Comparison of ENCODE assay signal across 8 mouse cellular contexts in the genomic region with DNA sequence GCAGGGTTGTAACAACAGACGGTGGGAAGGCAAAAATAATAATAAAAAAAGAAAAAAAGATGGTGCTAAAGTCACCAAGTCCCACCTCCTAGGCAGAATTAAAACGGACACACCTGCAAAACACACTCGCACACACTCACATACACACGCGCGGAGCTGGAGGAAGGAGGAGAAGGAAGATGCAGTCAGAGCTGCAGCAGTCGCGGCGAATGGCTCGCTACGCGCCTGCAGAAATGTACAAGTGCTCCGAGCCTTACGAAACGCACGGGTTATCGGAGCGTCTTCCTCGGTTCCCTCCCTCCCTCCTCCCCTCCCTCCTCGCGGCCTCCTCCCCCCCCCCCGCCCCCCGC.
DNase-seq lines count a peak whose midpoint lies in the region; ATAC-seq and TF ChIP-seq lines count a peak whose summit lies in the region.

No protein-coding gene starts in this region.

- no peaks in the 10 kb centered on the region for H3K9me3 ChIP-seq in kidney, embryonic 15.5 days (replicated peaks)
- H3K9me3 ChIP-seq in forebrain, embryonic 13.5 days (replicated peaks): no peaks in the 10 kb centered on the region
- no peaks in the 10 kb centered on the region for H3K9me3 ChIP-seq in midbrain, postnatal 0 days (ENCODE audit: low read length)

- no peak for TF ChIP-seq CTCF in brain, embryonic 14.5 days (IDR thresholded peaks at IDR 0.05; ENCODE audit: borderline replicate concordance, extremely low read depth, insufficient read depth, insufficient read length)
- TF ChIP-seq CTCF in midbrain, postnatal 0 days (IDR thresholded peaks at IDR 0.05): no peak

- H3K27me3 ChIP-seq in kidney, embryonic 15.5 days: peaks cover 84% of the 10 kb centered on the region
- H3K27me3 ChIP-seq in forebrain, embryonic 13.5 days: peaks cover 13% of the 10 kb centered on the region
- H3K27me3 ChIP-seq in midbrain, postnatal 0 days (ENCODE audit: insufficient read depth, low read length): peaks cover 10% of the 10 kb centered on the region

- H3K27ac ChIP-seq in kidney, embryonic 15.5 days: no peak overlapping the region
- H3K27ac ChIP-seq in forebrain, embryonic 13.5 days: peak overlapping the region; percentile 83
- peak overlapping the region; percentile 83 for H3K27ac ChIP-seq in midbrain, postnatal 0 days (ENCODE audit: low read depth, low read length)

- peak; percentile 16; the same call in 1 of the 2 replicates for ATAC-seq in kidney, embryonic 15.5 days (replicated peaks; ENCODE audit: low FRiP score)
- peak; percentile 75 for ATAC-seq in forebrain, embryonic 13.5 days
- 0 out of 2 replicates have a peak, but pooled peaks have one; percentile 5 for ATAC-seq in midbrain, postnatal 0 days (ENCODE audit: low FRiP score)

- H3K9ac ChIP-seq in kidney, embryonic 15.5 days: peak overlapping the region; percentile 42; the same call in 1 of the 2 replicates
- H3K9ac ChIP-seq in forebrain, embryonic 13.5 days: peak overlapping the region; percentile 80
- H3K9ac ChIP-seq in midbrain, postnatal 0 days (replicated peaks; ENCODE audit: low read length, poor library complexity, severe bottlenecking): peak overlapping the region; percentile 81

- no peak for DNase-seq in kidney, postnatal 25 days
- peak; percentile 90 for DNase-seq in brain, embryonic 14.5 days (ENCODE audit: low read depth)
- peak; percentile 51 to 57 for DNase-seq in layer of hippocampus, postnatal 36 days
- DNase-seq in midbrain, postnatal 0 days (ENCODE audit: low spot score): peak; percentile 73
- no peak for DNase-seq in ovary, postnatal 14 days (ENCODE audit: low spot score)
- DNase-seq in adipocyte (ENCODE audit: low spot score): no peak

- no peaks in the 10 kb centered on the region for H3K36me3 ChIP-seq in kidney, embryonic 15.5 days
- no peaks in the 10 kb centered on the region for H3K36me3 ChIP-seq in forebrain, embryonic 13.5 days (ENCODE audit: poor library complexity, severe bottlenecking)
- no peaks in the 10 kb centered on the region for H3K36me3 ChIP-seq in midbrain, postnatal 0 days (ENCODE audit: insufficient read depth, low read length)

- peaks cover 24% of the 10 kb centered on the region for H3K4me1 ChIP-seq in kidney, embryonic 15.5 days
- H3K4me1 ChIP-seq in forebrain, embryonic 13.5 days: peaks cover 42% of the 10 kb centered on the region
- peaks cover 29% of the 10 kb centered on the region; the same call in 1 of the 2 replicates for H3K4me1 ChIP-seq in midbrain, postnatal 0 days (ENCODE audit: insufficient read depth, low read length)

- H3K4me3 ChIP-seq in kidney, embryonic 15.5 days (replicated peaks): peak overlapping the region; percentile 53
- peak overlapping the region; percentile 69 for H3K4me3 ChIP-seq in forebrain, embryonic 13.5 days
- peak overlapping the region; percentile 77 for H3K4me3 ChIP-seq in midbrain, postnatal 0 days (ENCODE audit: low read depth, low read length)

- TF ChIP-seq POLR2A in brain, embryonic 14.5 days (IDR thresholded peaks at IDR 0.05; ENCODE audit: borderline replicate concordance, extremely low read depth, insufficient read depth, insufficient read length, poor library complexity, severe bottlenecking): peak; percentile 38; the same call in 1 of the 2 replicates

- peak overlapping the region; percentile 88 for H3K4me2 ChIP-seq in kidney, embryonic 15.5 days
- H3K4me2 ChIP-seq in forebrain, embryonic 13.5 days: peak overlapping the region; percentile 88
- peak overlapping the region; percentile 88 for H3K4me2 ChIP-seq in midbrain, postnatal 0 days (ENCODE audit: low read depth, low read length, poor library complexity, severe bottlenecking)

- 1% methylated on average over 19 of the region's 23 CpGs for WGBS in kidney, embryonic 15.5 days
- WGBS in forebrain, embryonic 13.5 days: 0% methylated on average over 15 of the region's 23 CpGs
- WGBS in midbrain, postnatal 0 days: under 1% methylated on average over 13 of the region's 23 CpGs

Comparison
In these comparisons a context has a peak if more than half of its experiments do, and no peak if none do; other contexts are left out.
1. ATAC-seq: peak in every context shown above with its lines; median percentile 75 in forebrain, embryonic 13.5 days; 16 in kidney, embryonic 15.5 days; 5 in midbrain, postnatal 0 days.
2. DNase-seq: peak in brain, embryonic 14.5 days (single experiment), layer of hippocampus, postnatal 36 days (2 of 2) and midbrain, postnatal 0 days (single experiment); none in kidney, postnatal 25 days (0 of 2), ovary, postnatal 14 days (single experiment) and adipocyte (single experiment).
3. Peak in every context shown above with its lines, with median percentiles within 50 percentile points of each other: H3K4me2 ChIP-seq, H3K4me3 ChIP-seq and H3K9ac ChIP-seq.